In genomic region chr4:124656518-124656853, GRCm38 (mm10) we compare ENCODE assay signal across 8 mouse cellular contexts. TPM values are rescaled to one million over a fixed set of nuclear protein-coding genes. Genes with fewer than 3 reads are reported as not detected.
DNase-seq lines count a peak whose midpoint lies in the region; ATAC-seq lines count a peak whose summit lies in the region.

Gene Pou3f1, plus strand, starts transcription at chr4:124656807.

- peak within 1 kb of the TSS; percentile 63 for H3K4me3 ChIP-seq in embryonic facial prominence, embryonic 15.5 days (replicated peaks)
- H3K4me3 ChIP-seq in intestine, embryonic 15.5 days (replicated peaks), result peak within 1 kb of the TSS; percentile 65
- H3K4me3 ChIP-seq in midbrain, embryonic 13.5 days (replicated peaks), result peak within 1 kb of the TSS; percentile 67

- H3K9me3 ChIP-seq in embryonic facial prominence, embryonic 15.5 days (replicated peaks), result no peaks in the 10 kb centered on the region
- H3K9me3 ChIP-seq in intestine, embryonic 15.5 days, result no peaks in the 10 kb centered on the region
- no peaks in the 10 kb centered on the region for H3K9me3 ChIP-seq in midbrain, embryonic 13.5 days

- H3K27me3 ChIP-seq in embryonic facial prominence, embryonic 15.5 days, result peaks cover 78% of the 10 kb centered on the region
- peaks cover 77% of the 10 kb centered on the region for H3K27me3 ChIP-seq in intestine, embryonic 15.5 days (replicated peaks)
- peaks cover 64% of the 10 kb centered on the region for H3K27me3 ChIP-seq in midbrain, embryonic 13.5 days

- peak within 1 kb of the TSS; percentile 93 for H3K4me2 ChIP-seq in embryonic facial prominence, embryonic 15.5 days (replicated peaks)
- H3K4me2 ChIP-seq in intestine, embryonic 15.5 days (replicated peaks), result peak within 1 kb of the TSS; percentile 96
- peak within 1 kb of the TSS; percentile 87 for H3K4me2 ChIP-seq in midbrain, embryonic 13.5 days (replicated peaks)

- no peak within 1 kb of the TSS for H3K27ac ChIP-seq in embryonic facial prominence, embryonic 15.5 days (replicated peaks)
- no peak within 1 kb of the TSS for H3K27ac ChIP-seq in intestine, embryonic 15.5 days
- peak within 1 kb of the TSS; percentile 73 for H3K27ac ChIP-seq in midbrain, embryonic 13.5 days

- WGBS in embryonic facial prominence, embryonic 15.5 days, result 2% methylated on average over 15 of the region's 15 CpGs
- 2% methylated on average over 15 of the region's 15 CpGs for WGBS in intestine, embryonic 15.5 days
- WGBS in midbrain, embryonic 13.5 days, result 1% methylated on average over 15 of the region's 15 CpGs

- no peaks in the 10 kb centered on the region for H3K36me3 ChIP-seq in embryonic facial prominence, embryonic 15.5 days
- no peaks in the 10 kb centered on the region for H3K36me3 ChIP-seq in intestine, embryonic 15.5 days
- no peaks in the 10 kb centered on the region for H3K36me3 ChIP-seq in midbrain, embryonic 13.5 days

- peaks cover 36% of the 10 kb centered on the region for H3K4me1 ChIP-seq in embryonic facial prominence, embryonic 15.5 days
- H3K4me1 ChIP-seq in intestine, embryonic 15.5 days (replicated peaks), result peaks cover 32% of the 10 kb centered on the region
- H3K4me1 ChIP-seq in midbrain, embryonic 13.5 days (replicated peaks), result peaks cover 72% of the 10 kb centered on the region

- ATAC-seq in embryonic facial prominence, embryonic 15.5 days (ENCODE audit: insufficient number of reproducible peaks, low FRiP score, low TSS enrichment, low read depth), result no peak
- ATAC-seq in intestine, embryonic 15.5 days, result no peak
- ATAC-seq in midbrain, embryonic 13.5 days, result no peak

- DNase-seq in left cerebral cortex, adult 18-20 months (ENCODE audit: low spot score in 2 of 2), result no peak
- no peak for DNase-seq in left cerebral cortex, adult 9 months (ENCODE audit: low spot score in 2 of 2)
- no peak for DNase-seq in right cerebral cortex, postnatal 36 days (ENCODE audit: low spot score in 2 of 2)
- no peak for DNase-seq in urinary bladder, adult 18-20 months (ENCODE audit: low spot score in 2 of 2)
- DNase-seq in cerebellum, postnatal 4 days (ENCODE audit: low spot score in 2 of 2), result no peak

- peak within 1 kb of the TSS; percentile 18 for H3K9ac ChIP-seq in embryonic facial prominence, embryonic 15.5 days
- H3K9ac ChIP-seq in intestine, embryonic 15.5 days, result peak within 1 kb of the TSS; percentile 28
- H3K9ac ChIP-seq in midbrain, embryonic 13.5 days (replicated peaks), result peak within 1 kb of the TSS; percentile 79

RNA-seq across cellular contexts. Expression of gene Pou3f1, which starts in this region (rescaled TPM):
- total RNA-seq in left cerebral cortex, adult 18-20 months (2021), result 10 to 100 TPM; 17.1 to 17.3 TPM
- polyA plus RNA-seq in embryonic facial prominence, embryonic 15.5 days (2015; fragmentation: Nextera tagmentation; extraction: Ambion mirVana), result 4.4 and 4.9 TPM in 2 replicates
- polyA plus RNA-seq in intestine, embryonic 15.5 days (2015; fragmentation: Nextera tagmentation; extraction: Ambion mirVana), result 0.05 and 0.11 TPM in 2 replicates
- polyA plus RNA-seq in midbrain, embryonic 13.5 days (2015; fragmentation: Nextera tagmentation; extraction: Ambion mirVana), result 14.2 and 19.3 TPM in 2 replicates

Comparison
In these comparisons a context has a peak if more than half of its experiments do, and no peak if none do; other contexts are left out.
1. H3K9ac ChIP-seq: peak in every context shown above with its lines; median percentile 79 in midbrain, embryonic 13.5 days; 28 in intestine, embryonic 15.5 days; 18 in embryonic facial prominence, embryonic 15.5 days.